In the genomic region with DNA sequence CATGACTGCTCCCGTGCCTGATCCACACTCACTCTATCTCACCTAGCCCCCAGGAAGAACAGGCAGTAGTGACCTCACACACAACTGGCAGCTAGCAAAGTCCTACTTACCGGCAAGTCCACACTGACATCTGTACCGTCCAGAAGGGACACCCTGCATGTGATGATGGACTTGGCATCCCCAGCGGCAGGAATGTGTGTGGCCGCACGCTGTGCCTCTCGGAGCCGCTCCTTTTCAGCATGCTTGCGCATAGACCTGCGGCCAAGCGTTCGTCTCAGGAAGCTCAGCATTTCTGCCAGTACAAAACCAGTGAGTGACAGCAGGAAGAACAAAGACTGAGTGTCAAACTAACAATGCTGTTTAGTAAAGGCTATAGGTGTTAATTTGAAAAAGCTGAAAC, we compare ENCODE assay signal across 8 mouse cellular contexts. TPM values are rescaled to one million over a fixed set of nuclear protein-coding genes. Genes with fewer than 3 reads are reported as not detected.
DNase-seq lines count a peak whose midpoint lies in the region; ATAC-seq and TF ChIP-seq lines count a peak whose summit lies in the region.

No protein-coding gene starts in this region.

- intact Hi-C loops in heart, postnatal 36 days (cut with DNase I): no loop called here

- no peaks in the 10 kb centered on the region for H3K27me3 ChIP-seq in lung, postnatal 0 days (replicated peaks; ENCODE audit: insufficient read depth, low read length)
- no peaks in the 10 kb centered on the region for H3K27me3 ChIP-seq in thymus, adult 2 months (ENCODE audit: control insufficient read depth, insufficient read depth, low read length)

- no peak for TF ChIP-seq EP300 in lung, postnatal 0 days (IDR thresholded peaks at IDR 0.05)

- peak; percentile 21; the same call in 1 of the 2 replicates for TF ChIP-seq CTCF in layer of hippocampus, adult 2 months (conservative IDR thresholded peaks at IDR 0.05)
- peak; percentile 65 for TF ChIP-seq CTCF in lung, postnatal 0 days (IDR thresholded peaks at IDR 0.05)
- no peak for TF ChIP-seq CTCF in thymus, adult 2 months (IDR thresholded peaks at IDR 0.05; ENCODE audit: borderline replicate concordance, control insufficient read depth, extremely low read depth, insufficient read depth, low read length, poor library complexity)

- no peak overlapping the region for H3K9ac ChIP-seq in lung, postnatal 0 days (replicated peaks; ENCODE audit: low read depth)

- DNase-seq in layer of hippocampus, adult 2 months (ENCODE audit: low spot score in 2 of 2): no peak
- DNase-seq in layer of hippocampus, adult 11-12 months (ENCODE audit: low spot score): no peak
- DNase-seq in embryo, embryonic 11 days: peak; percentile 56
- DNase-seq in heart, postnatal 36 days: peak; percentile 13 to 26
- DNase-seq in lung, postnatal 0 days (ENCODE audit: low spot score): peak; percentile 38
- DNase-seq in adrenal gland, adult (ENCODE audit: inconsistent age in 2 of 2, low spot score in 1 of 2): no peak
- no peak for DNase-seq in frontal cortex, postnatal 14 days (ENCODE audit: low spot score in 2 of 2)
- no peak for DNase-seq in thymus, adult 2 months

- H3K4me1 ChIP-seq in lung, postnatal 0 days (ENCODE audit: insufficient read depth, low read depth, low read length): no peaks in the 10 kb centered on the region
- H3K4me1 ChIP-seq in thymus, adult 2 months (replicated peaks; ENCODE audit: control insufficient read depth, insufficient read depth, low read length): no peaks in the 10 kb centered on the region

- no peaks in the 10 kb centered on the region for H3K9me3 ChIP-seq in lung, postnatal 0 days (ENCODE audit: low read length)

- peak; percentile 55; the same call in 1 of the 2 replicates for ATAC-seq in lung, postnatal 0 days

- no peak overlapping the region for H3K4me3 ChIP-seq in layer of hippocampus, adult 2 months
- H3K4me3 ChIP-seq in lung, postnatal 0 days (ENCODE audit: low read depth, low read length): no peak overlapping the region
- H3K4me3 ChIP-seq in thymus, adult 2 months (ENCODE audit: control insufficient read depth, insufficient read depth, low read length): no peak overlapping the region

- no peak for TF ChIP-seq POLR2A in thymus, adult 2 months (IDR thresholded peaks at IDR 0.05; ENCODE audit: control insufficient read depth, extremely low read depth, insufficient read depth, low read length, poor library complexity)

- H3K36me3 ChIP-seq in lung, postnatal 0 days (ENCODE audit: insufficient read depth, low read length): no peaks in the 10 kb centered on the region
- H3K36me3 ChIP-seq in thymus, adult 2 months (ENCODE audit: control insufficient read depth, insufficient read depth, low read length): no peaks in the 10 kb centered on the region

- no peak overlapping the region for H3K27ac ChIP-seq in layer of hippocampus, adult 2 months
- peak overlapping the region; percentile 14; the same call in 1 of the 2 replicates for H3K27ac ChIP-seq in lung, postnatal 0 days (ENCODE audit: low read length)
- no peak overlapping the region for H3K27ac ChIP-seq in thymus, adult 2 months (ENCODE audit: control insufficient read depth, insufficient read depth, low read length)

- no peak overlapping the region for H3K4me2 ChIP-seq in lung, postnatal 0 days (replicated peaks; ENCODE audit: low read depth, low read length)

- WGBS in lung, postnatal 0 days: 56% methylated on average over 12 of the region's 12 CpGs
- 42% methylated on average over 12 of the region's 12 CpGs for WGBS in thymus, adult 2 months

RNA-seq across cellular contexts. Expression of gene Epb41l5, which starts 6.4 kb away (rescaled TPM):
- 1 to 10 TPM; 5.5 to 5.9 TPM for total RNA-seq in layer of hippocampus, adult 2 months (2021)
- 1 to 10 TPM; 3.5 to 7.2 TPM for total RNA-seq in heart, postnatal 36 days (2021)
- polyA plus RNA-seq in lung, postnatal 0 days (2015; fragmentation: Nextera tagmentation; extraction: Ambion mirVana): 54.7 and 69.5 TPM in 2 replicates
- 1.1 and 1.6 TPM in 2 replicates for polyA plus RNA-seq in thymus, adult 2 months (2012; rRNA removed)

Comparison
In these comparisons a context has a peak if more than half of its experiments do, and no peak if none do; other contexts are left out.
1. DNase-seq: peak in embryo, embryonic 11 days (single experiment), heart, postnatal 36 days (2 of 2) and lung, postnatal 0 days (single experiment); none in layer of hippocampus, adult 2 months (0 of 2), layer of hippocampus, adult 11-12 months (single experiment), adrenal gland, adult (0 of 2), frontal cortex, postnatal 14 days (0 of 2) and thymus, adult 2 months (single experiment).